In genomic region chr7:81336432-81336786, GRCm38 (mm10) we compare ENCODE assay signal across 9 mouse cellular contexts. TPM values are rescaled to one million over a fixed set of nuclear protein-coding genes. Genes with fewer than 3 reads are reported as not detected.
DNase-seq lines count a peak whose midpoint lies in the region; ATAC-seq and TF ChIP-seq lines count a peak whose summit lies in the region.
"Had no signal": no experiment of that assay in that cellular context is flagged by ENCODE, and none has a peak within 500 bp of the region (broad histone marks: within the 10 kb centered on the region; RNA-seq: fewer than 3 reads in every experiment).

No protein-coding gene starts in this region.

- 59% methylated on average over 8 of the region's 8 CpGs for WGBS in bone marrow, adult 2 months
- WGBS in heart, adult 2 months: 27% methylated on average over 8 of the region's 8 CpGs
- 49% methylated on average over 8 of the region's 8 CpGs for WGBS in kidney, embryonic 16.5 days
- 34% methylated on average over 8 of the region's 8 CpGs for WGBS in midbrain, embryonic 12.5 days

- no peak overlapping the region for H3K27ac ChIP-seq in bone marrow, adult 2 months (ENCODE audit: control insufficient read depth, insufficient read depth, low read depth, low read length, poor library complexity)
- peak overlapping the region; percentile 61 for H3K27ac ChIP-seq in heart, adult 2 months
- peak overlapping the region; percentile 21 for H3K27ac ChIP-seq in kidney, embryonic 16.5 days (ENCODE audit: low read length)
- H3K27ac ChIP-seq in midbrain, embryonic 12.5 days (replicated peaks): peak overlapping the region; percentile 82
- H3K27ac ChIP-seq: limb, embryonic 15.5 days had no signal

- no peak for TF ChIP-seq POLR2A in bone marrow, adult 2 months (IDR thresholded peaks at IDR 0.05; ENCODE audit: borderline replicate concordance, control insufficient read depth, low read depth, low read length)
- no peak for TF ChIP-seq POLR2A in heart, adult 2 months (IDR thresholded peaks at IDR 0.05; ENCODE audit: insufficient read depth, low read depth, low read length)

- H3K9ac ChIP-seq in heart, adult 2 months (ENCODE audit: low read depth, low read length): no peak overlapping the region
- no peak overlapping the region for H3K9ac ChIP-seq in kidney, embryonic 16.5 days (replicated peaks; ENCODE audit: low read length)
- no peak overlapping the region; the same call in 1 of the 2 replicates for H3K9ac ChIP-seq in midbrain, embryonic 12.5 days (replicated peaks)
- H3K9ac ChIP-seq: limb, embryonic 15.5 days had no signal

- TF ChIP-seq EP300 in heart, adult 2 months (IDR thresholded peaks at IDR 0.05; ENCODE audit: insufficient read depth, low read depth, low read length): no peak

- intact Hi-C loops in heart, adult 2 months (cut with DNase I): loop anchor here (1.0 kb wide), 3 partner anchors 127 to 174 kb away; no protein-coding TSS in a partner anchor

- no peak overlapping the region for H3K4me3 ChIP-seq in bone marrow, adult 2 months (replicated peaks; ENCODE audit: control insufficient read depth, low read depth, low read length)
- H3K4me3 ChIP-seq in heart, adult 2 months: no peak overlapping the region
- H3K4me3 ChIP-seq in kidney, embryonic 16.5 days (ENCODE audit: low read length): no peak overlapping the region
- H3K4me3 ChIP-seq in midbrain, embryonic 12.5 days: no peak overlapping the region
- H3K4me3 ChIP-seq: limb, embryonic 15.5 days had no signal

- ATAC-seq in kidney, embryonic 16.5 days (ENCODE audit: low FRiP score, low TSS enrichment): no peak
- no peak for ATAC-seq in midbrain, embryonic 12.5 days (ENCODE audit: low FRiP score, low read depth)
- no peak for ATAC-seq in inflammation-experienced regulatory T-cells, adult 6 months

- H3K4me2 ChIP-seq in kidney, embryonic 16.5 days (replicated peaks; ENCODE audit: low read depth, low read length): no peak overlapping the region
- H3K4me2 ChIP-seq in midbrain, embryonic 12.5 days (replicated peaks): peak overlapping the region; percentile 28; the same call in 1 of the 2 replicates
- H3K4me2 ChIP-seq: limb, embryonic 15.5 days had no signal

- no peaks in the 10 kb centered on the region for H3K9me3 ChIP-seq in kidney, embryonic 16.5 days (ENCODE audit: low read length)
- 0 out of 2 replicates have a peak, but pooled peaks cover 2% of the 10 kb centered on the region for H3K9me3 ChIP-seq in midbrain, embryonic 12.5 days
- H3K9me3 ChIP-seq: limb, embryonic 15.5 days had no signal

- H3K79me2 ChIP-seq in heart, adult 2 months (replicated peaks; ENCODE audit: control insufficient read depth, insufficient read depth, low read length): no peaks in the 10 kb centered on the region

- H3K27me3 ChIP-seq in heart, adult 2 months (ENCODE audit: control insufficient read depth, insufficient read depth, low read length): no peaks in the 10 kb centered on the region
- no peaks in the 10 kb centered on the region for H3K27me3 ChIP-seq in kidney, embryonic 16.5 days (ENCODE audit: insufficient read depth, low read length)
- no peaks in the 10 kb centered on the region for H3K27me3 ChIP-seq in midbrain, embryonic 12.5 days
- H3K27me3 ChIP-seq: limb, embryonic 15.5 days had no signal

- TF ChIP-seq CTCF in bone marrow, adult 2 months (IDR thresholded peaks at IDR 0.05; ENCODE audit: control insufficient read depth, insufficient read depth, low read length): peak; percentile 70
- TF ChIP-seq CTCF in heart, adult 2 months (IDR thresholded peaks at IDR 0.05): peak; percentile 74

- DNase-seq in cerebellum, postnatal 14 days: peak; percentile 54 to 76
- no peak for DNase-seq in cerebellum, adult 11 months
- DNase-seq in 3T3-L1 (ENCODE audit: low read depth, low spot score): peak; percentile 66
- DNase-seq in heart, adult 2 months: peak; percentile 55 to 69

- no peaks in the 10 kb centered on the region for H3K36me3 ChIP-seq in heart, adult 2 months (ENCODE audit: control insufficient read depth, insufficient read depth, low read length)
- H3K36me3 ChIP-seq in kidney, embryonic 16.5 days (ENCODE audit: insufficient read depth, low read length): peaks cover 47% of the 10 kb centered on the region
- H3K36me3 ChIP-seq in midbrain, embryonic 12.5 days: peaks cover 46% of the 10 kb centered on the region

- H3K4me1 ChIP-seq in bone marrow, adult 2 months (ENCODE audit: control insufficient read depth, insufficient read depth, low read length): no peaks in the 10 kb centered on the region
- H3K4me1 ChIP-seq in heart, adult 2 months (ENCODE audit: control insufficient read depth, insufficient read depth, low read length): no peaks in the 10 kb centered on the region
- H3K4me1 ChIP-seq in kidney, embryonic 16.5 days (ENCODE audit: insufficient read depth, low read length): no peaks in the 10 kb centered on the region
- H3K4me1 ChIP-seq in midbrain, embryonic 12.5 days: peaks cover 12% of the 10 kb centered on the region
- H3K4me1 ChIP-seq: limb, embryonic 15.5 days had no signal

RNA-seq across cellular contexts. Expression of gene Rps17, which starts 8.6 kb away (rescaled TPM):
- polyA plus RNA-seq in bone marrow, adult 2 months (2011; ENCODE audit: insufficient read depth, insufficient read length, low replicate concordance, missing spikeins): 559 and 1,092 TPM in 2 replicates
- total RNA-seq in heart, adult 2 months (2021): 1,000 to 10,000 TPM in 1 of 2 experiments, 100 to 1,000 TPM in 1; 847 to 1,012 TPM
- polyA plus RNA-seq in heart, adult 2 months (2012; rRNA removed): 867 and 883 TPM in 2 replicates
- polyA plus RNA-seq in kidney, embryonic 16.5 days (2015; fragmentation: Nextera tagmentation; extraction: Ambion mirVana): 1,196 and 1,210 TPM in 2 replicates
- 901 and 917 TPM in 2 replicates for polyA plus RNA-seq in midbrain, embryonic 12.5 days (2016; fragmentation: Nextera tagmentation; extraction: Ambion mirVana)
- 1,000 to 10,000 TPM in 2 of 3 experiments, 100 to 1,000 TPM in 1; 985 to 1,426 (median 1,383) TPM for polyA plus RNA-seq in inflammation-experienced regulatory T-cells, adult 6 months (2017; shearing (Covaris generic))
